Mouse (Mus musculus): Measurements from ENCODE around the gene Itga2. TPM values are rescaled to one million over a fixed set of nuclear protein-coding genes. Genes with fewer than 3 reads are reported as not detected.

The Itga2 gene
- total and polyA plus RNA-seq, 3 experiments, result under 0.01 TPM; not detected in 2

GRCm38 (mm10) chr13:114853152-114853551 lies 78.7 kb downstream of the Itga2 start:
- Histone ChIP-seq H3K4me3 (ENCODE audit: control insufficient read depth in 1 of 2, insufficient read depth in 1 of 2, low read depth in 2 of 2, low read length in 2 of 2) (no peak overlapping the region), H3K9ac (ENCODE audit: control insufficient read depth, low read depth, low read length, poor library complexity, severe bottlenecking) (no peak overlapping the region), H3K27me3 (ENCODE audit: control insufficient read depth in 1 of 2, insufficient read depth in 2 of 2, low read length in 2 of 2) (no peaks in the 10 kb centered on the region; a peak in 2 of 4 replicates), H3K79me2 (ENCODE audit: control insufficient read depth, insufficient read depth, low read length, poor library complexity) (no peaks in the 10 kb centered on the region), H3K4me1 (ENCODE audit: control insufficient read depth in 1 of 2, insufficient read depth in 2 of 2, low read length in 2 of 2) (no peaks in the 10 kb centered on the region), H3K36me3 (ENCODE audit: control insufficient read depth in 1 of 2, insufficient read depth in 2 of 2, low read length in 2 of 2) (no peaks in the 10 kb centered on the region), H3K27ac (ENCODE audit: control insufficient read depth, low read depth, low read length) (no peak overlapping the region), H3K9me3 (replicated peaks; ENCODE audit: insufficient read depth, low read length) (no peaks in the 10 kb centered on the region)
- DNase-seq (ENCODE audit: low read depth, low spot score), result no peak
- TF ChIP-seq MXI1 (IDR thresholded peaks at IDR 0.05; ENCODE audit: low read depth, low read length) (no peak), ELF1 (IDR thresholded peaks at IDR 0.05; ENCODE audit: low read depth, low read length) (no peak), BHLHE40 (IDR thresholded peaks at IDR 0.05; ENCODE audit: borderline replicate concordance, low read depth, low read length) (no peak), ETS1 (IDR thresholded peaks at IDR 0.05; ENCODE audit: low read depth, low read length) (no peak), POLR2AphosphoS2 (IDR thresholded peaks at IDR 0.05; ENCODE audit: low read length) (no peak), ZC3H11A (IDR thresholded peaks at IDR 0.05; ENCODE audit: low read depth, low read length) (no peak), GABPA (IDR thresholded peaks at IDR 0.05; ENCODE audit: low read depth, low read length) (no peak), MYC (IDR thresholded peaks at IDR 0.05; ENCODE audit: low read depth, low read length) (no peak)

GRCm38 (mm10) chr13:114852264-114853111 lies 79.4 kb downstream of the Itga2 start:
- no peaks in the 10 kb centered on the region for H3K9me3 ChIP-seq (replicated peaks; ENCODE audit: insufficient read depth, low read length)

GRCm38 (mm10) chr13:114848945-114849344 lies 83.0 kb downstream of the Itga2 start:
- TF ChIP-seq POLR2AphosphoS5 (IDR thresholded peaks at IDR 0.05; ENCODE audit: borderline replicate concordance, low read depth, low read length) (no peak), NELFE (IDR thresholded peaks at IDR 0.05; ENCODE audit: low read depth, low read length) (no peak), MAX (IDR thresholded peaks at IDR 0.05; ENCODE audit: low read length) (no peak), POLR2AphosphoS2 (IDR thresholded peaks at IDR 0.05; ENCODE audit: low read length) (no peak), MAZ (IDR thresholded peaks at IDR 0.05; ENCODE audit: low read depth, low read length) (no peak), TBP (IDR thresholded peaks at IDR 0.05; ENCODE audit: low read depth, low read length) (no peak), SIN3A (IDR thresholded peaks at IDR 0.05; ENCODE audit: low read length) (no peak), E2F4 (IDR thresholded peaks at IDR 0.05; ENCODE audit: borderline replicate concordance, low read depth, low read length) (no peak), NRF1 (IDR thresholded peaks at IDR 0.05; ENCODE audit: insufficient read depth, low read depth, low read length, poor library complexity, severe bottlenecking) (no peak), ETS1 (IDR thresholded peaks at IDR 0.05; ENCODE audit: low read depth, low read length) (no peak), RAD21 (IDR thresholded peaks at IDR 0.05; ENCODE audit: low read depth, low read length) (no peak), ZMIZ1 (IDR thresholded peaks at IDR 0.05; ENCODE audit: low read depth, low read length) (no peak), MAFK (IDR thresholded peaks at IDR 0.05; ENCODE audit: borderline replicate concordance, low read depth, low read length) (no peak), CTCF (IDR thresholded peaks at IDR 0.05 in 2 of 3, conservative IDR thresholded peaks at IDR 0.05 in 1 of 3; ENCODE audit: control insufficient read depth in 1 of 3, insufficient read depth in 1 of 3, low read depth in 2 of 3, low read length in 3 of 3, poor library complexity in 1 of 3, severe bottlenecking in 1 of 3) (no peak)
- H3K9ac ChIP-seq (ENCODE audit: control insufficient read depth, low read depth, low read length, poor library complexity, severe bottlenecking), result no peak overlapping the region
- no peaks in the 10 kb centered on the region for H3K4me1 ChIP-seq (ENCODE audit: control insufficient read depth in 1 of 2, insufficient read depth in 2 of 2, low read length in 2 of 2)
- H3K36me3 ChIP-seq (ENCODE audit: control insufficient read depth in 1 of 2, insufficient read depth in 2 of 2, low read length in 2 of 2), result no peaks in the 10 kb centered on the region
- H3K9me3 ChIP-seq (replicated peaks; ENCODE audit: insufficient read depth, low read length), result no peaks in the 10 kb centered on the region
- H3K27ac ChIP-seq (ENCODE audit: control insufficient read depth, low read depth, low read length), result no peak overlapping the region
- no peak overlapping the region for H3K4me3 ChIP-seq (ENCODE audit: control insufficient read depth in 1 of 2, insufficient read depth in 1 of 2, low read depth in 2 of 2, low read length in 2 of 2)
- no peak for DNase-seq (ENCODE audit: low read depth, low spot score)
- no peaks in the 10 kb centered on the region for H3K79me2 ChIP-seq (ENCODE audit: control insufficient read depth, insufficient read depth, low read length, poor library complexity)
- no peaks in the 10 kb centered on the region; a peak in 2 of 4 replicates for H3K27me3 ChIP-seq (ENCODE audit: control insufficient read depth in 1 of 2, insufficient read depth in 2 of 2, low read length in 2 of 2)

More at GRCm38 (mm10) chr13:114852264-114853111, 79.4 kb downstream of the Itga2 start:
- Histone ChIP-seq H3K79me2 (ENCODE audit: control insufficient read depth, insufficient read depth, low read length, poor library complexity) (no peaks in the 10 kb centered on the region), H3K36me3 (ENCODE audit: control insufficient read depth in 1 of 2, insufficient read depth in 2 of 2, low read length in 2 of 2) (no peaks in the 10 kb centered on the region), H3K4me3 (ENCODE audit: control insufficient read depth in 1 of 2, insufficient read depth in 1 of 2, low read depth in 2 of 2, low read length in 2 of 2) (no peak overlapping the region), H3K27me3 (ENCODE audit: control insufficient read depth in 1 of 2, insufficient read depth in 2 of 2, low read length in 2 of 2) (no peaks in the 10 kb centered on the region; a peak in 2 of 4 replicates), H3K27ac (ENCODE audit: control insufficient read depth, low read depth, low read length) (no peak overlapping the region), H3K9ac (ENCODE audit: control insufficient read depth, low read depth, low read length, poor library complexity, severe bottlenecking) (no peak overlapping the region), H3K4me1 (ENCODE audit: control insufficient read depth in 1 of 2, insufficient read depth in 2 of 2, low read length in 2 of 2) (no peaks in the 10 kb centered on the region)
- no peak for DNase-seq (ENCODE audit: low read depth, low spot score)
- TF ChIP-seq MYB (IDR thresholded peaks at IDR 0.05; ENCODE audit: low read depth, low read length), result no peak
- no peak for TF ChIP-seq ELF1 (IDR thresholded peaks at IDR 0.05; ENCODE audit: low read depth, low read length)
- no peak for TF ChIP-seq MAX (IDR thresholded peaks at IDR 0.05; ENCODE audit: low read length)
- no peak for TF ChIP-seq RCOR1 (IDR thresholded peaks at IDR 0.05; ENCODE audit: low read depth, low read length)
- TF ChIP-seq USF2 (IDR thresholded peaks at IDR 0.05; ENCODE audit: borderline replicate concordance in 1 of 2, insufficient read depth in 1 of 2, low read depth in 1 of 2, low read length in 2 of 2), result no peak
- no peak for TF ChIP-seq TBP (IDR thresholded peaks at IDR 0.05; ENCODE audit: low read depth, low read length)
- no peak for TF ChIP-seq RAD21 (IDR thresholded peaks at IDR 0.05; ENCODE audit: low read depth, low read length)
- no peak for TF ChIP-seq POLR2AphosphoS5 (IDR thresholded peaks at IDR 0.05; ENCODE audit: borderline replicate concordance, low read depth, low read length)

Measured in MEL (cell line).